Mouse (Mus musculus) embryonic fibroblast, embryonic 13.5 days (primary cell): ENCODE data around the gene 4931406P16Rik.

Source experiments
- CTCF ChIP-seq: IDR thresholded peaks from 2 replicates; pipeline ENCODE4 v1.5.1; 2011; ENCODE audit warnings: mild to moderate bottlenecking, control low read depth, low read length, moderate library complexity, borderline replicate concordance; ENCODE audit not compliant: insufficient read depth
- POLR2A ChIP-seq: IDR thresholded peaks from 2 replicates; pipeline ENCODE4 v1.6.1; 2011; ENCODE audit warnings: low read depth, mild to moderate bottlenecking, control low read depth, low read length, moderate library complexity

DNA sequence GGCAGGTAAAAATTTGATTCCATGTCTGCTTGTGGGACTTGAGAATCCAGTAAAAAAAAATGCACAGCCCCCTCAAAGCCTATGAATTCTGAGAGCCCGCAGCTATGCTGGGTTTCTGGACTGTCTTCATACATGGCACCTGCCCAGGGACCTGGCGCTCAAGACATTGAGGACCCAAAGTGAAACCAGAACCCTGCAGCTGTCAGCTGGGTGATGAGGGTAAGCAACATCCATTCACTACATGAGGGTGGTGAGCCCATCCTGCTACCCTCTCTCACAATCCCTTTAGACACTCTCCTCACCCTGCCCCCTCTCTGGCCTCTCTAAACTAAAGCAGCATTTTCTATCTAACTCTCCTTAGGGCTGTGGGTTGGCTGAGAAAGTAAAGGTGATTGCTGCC, 35.7 kb downstream of the 4931406P16Rik start:
- TF ChIP-seq CTCF, result no peak
- no peak for TF ChIP-seq POLR2A
